Mouse (Mus musculus) bone marrow, adult 2 months (tissue): ENCODE results near the gene Adgrl3. TPM values are rescaled to one million over a fixed set of nuclear protein-coding genes. Genes with fewer than 3 reads are reported as not detected.

Experiments used
- H3K27ac ChIP-seq: fragments of 200-500 bp; 2 replicates; pipeline ENCODE4 v1.5.1; 2012; ENCODE audit warnings: low read depth, mild to moderate bottlenecking, control low read depth, inconsistent platforms, low read length; ENCODE audit not compliant: control insufficient read depth, poor library complexity, insufficient read depth
- H3K4me1 ChIP-seq: fragments of 200-500 bp; 2 replicates; pipeline ENCODE4 v1.6.1; 2011; ENCODE audit warnings: low read length; ENCODE audit not compliant: control insufficient read depth, insufficient read depth
- H3K4me3 ChIP-seq: fragments of 200-500 bp; replicated peaks from 2 replicates; pipeline ENCODE3; 2011; ENCODE audit warnings: mild to moderate bottlenecking, low read depth, low read length, control low read depth; ENCODE audit not compliant: control insufficient read depth
- CTCF ChIP-seq: fragments of 200-500 bp; IDR thresholded peaks from 2 replicates; pipeline ENCODE4 v1.5.1; 2011; ENCODE audit warnings: low read length, control low read depth; ENCODE audit not compliant: control insufficient read depth, insufficient read depth
- POLR2A ChIP-seq: fragments of 200-500 bp; IDR thresholded peaks from 2 replicates; pipeline ENCODE4 v1.6.1; 2011; ENCODE audit warnings: low read depth, mild to moderate bottlenecking, control low read depth, low read length, borderline replicate concordance; ENCODE audit not compliant: control insufficient read depth
- WGBS: fragments of 180-500 bp; shearing (Covaris S2); methylation state at CpG from one replicate; pipeline ENCODE4 v1.1.7; 2018; 5-methylcytosine and 5-hydroxymethylcytosine counted together
- polyA plus RNA-seq: library from polyadenylated mRNA; stranded (reverse); fragments of >200 nt; gene quantifications from 2 replicates; pipeline ENCODE4 v1.2.4, GENCODE M21; 2011; ENCODE audit warnings: low replicate concordance; ENCODE audit not compliant: missing spikeins, insufficient read depth, insufficient read length

Adgrl3 gene
- polyA plus RNA-seq, 1 experiment: not detected

- Histone ChIP-seq H3K27ac (no peak overlapping the region), H3K4me3 (no peak overlapping the region), H3K4me1 (no peaks in the 10 kb centered on the region)
- no peak for TF ChIP-seq POLR2A
- TF ChIP-seq CTCF: no peak
- WGBS: 79% methylated on average over 8 of the region's 8 CpGs
Measured at GRCm38 (mm10) chr5:81556008-81556407, 536.1 kb downstream of the Adgrl3 start.

- TF ChIP-seq POLR2A (no peak), CTCF (no peak)
- 83% methylated on average over 6 of the region's 6 CpGs for WGBS
Measured at GRCm38 (mm10) chr5:81558965-81559364, 539.0 kb downstream of the Adgrl3 start.

GRCm38 (mm10) chr5:81564294-81564693 is 544.4 kb downstream of the Adgrl3 start:
- no peak for TF ChIP-seq CTCF
- TF ChIP-seq POLR2A: no peak
- H3K4me1 ChIP-seq: no peaks in the 10 kb centered on the region
- H3K4me3 ChIP-seq: no peak overlapping the region
- 46% methylated on average over 1 of the region's 1 CpGs for WGBS
- no peak overlapping the region for H3K27ac ChIP-seq

More at GRCm38 (mm10) chr5:81558965-81559364, 539.0 kb downstream of the Adgrl3 start:
- Histone ChIP-seq H3K4me1 (no peaks in the 10 kb centered on the region), H3K4me3 (no peak overlapping the region), H3K27ac (no peak overlapping the region)

- whole genome bisulfite sequencing: 75% methylated on average over 1 of the region's 1 CpGs
- Histone ChIP-seq H3K27ac (no peak overlapping the region), H3K4me3 (no peak overlapping the region), H3K4me1 (no peaks in the 10 kb centered on the region)
- TF ChIP-seq POLR2A: no peak
Measured at GRCm38 (mm10) chr5:81566577-81566976, 546.6 kb downstream of the Adgrl3 start.

- Histone ChIP-seq H3K4me1 (no peaks in the 10 kb centered on the region), H3K27ac (no peak overlapping the region), H3K4me3 (no peak overlapping the region)
- 80% methylated on average over 1 of the region's 1 CpGs for WGBS
- TF ChIP-seq POLR2A (no peak), CTCF (no peak)
Measured at GRCm38 (mm10) chr5:81568743-81569142, 548.8 kb downstream of the Adgrl3 start.

- 84% methylated on average over 5 of the region's 5 CpGs for whole genome bisulfite sequencing
- H3K4me1 ChIP-seq: no peaks in the 10 kb centered on the region
- TF ChIP-seq CTCF (no peak), POLR2A (no peak)
- H3K27ac ChIP-seq: no peak overlapping the region
- H3K4me3 ChIP-seq: no peak overlapping the region
Measured at GRCm38 (mm10) chr5:81582886-81583285, 562.9 kb downstream of the Adgrl3 start.

GRCm38 (mm10) chr5:81583425-81583824 is 563.5 kb downstream of the Adgrl3 start:
- Histone ChIP-seq H3K27ac (no peak overlapping the region), H3K4me1 (no peaks in the 10 kb centered on the region), H3K4me3 (no peak overlapping the region)
- 46% methylated on average over 3 of the region's 3 CpGs for WGBS
- no peak for TF ChIP-seq POLR2A
- no peak for TF ChIP-seq CTCF

- WGBS: 60% methylated on average over 3 of the region's 3 CpGs
- TF ChIP-seq CTCF (no peak), POLR2A (no peak)
- Histone ChIP-seq H3K4me3 (no peak overlapping the region), H3K4me1 (no peaks in the 10 kb centered on the region), H3K27ac (no peak overlapping the region)
Measured at GRCm38 (mm10) chr5:81584945-81585344, 565.0 kb downstream of the Adgrl3 start.

GRCm38 (mm10) chr5:81590005-81590694 is 570.2 kb downstream of the Adgrl3 start:
- H3K4me1 ChIP-seq: no peaks in the 10 kb centered on the region
- no peak overlapping the region for H3K27ac ChIP-seq
- no peak overlapping the region for H3K4me3 ChIP-seq
- TF ChIP-seq POLR2A: no peak
- no peak for TF ChIP-seq CTCF
- WGBS: 69% methylated on average over 14 of the region's 14 CpGs
